Mouse (Mus musculus) kidney, embryonic 14.5 days (tissue): ENCODE data around the gene Ghrh. TPM values are rescaled to one million over a fixed set of nuclear protein-coding genes. Genes with fewer than 3 reads are reported as not detected.

ENCODE experiments used
- ATAC-seq: fragments of 200-750 bp; cut with Nextera tagmentation; 2 replicates; pipeline ENCODE4 v1.8.0; 2017; ENCODE audit warnings: moderate number of reproducible peaks, mild to moderate bottlenecking, moderate TSS enrichment, moderate library complexity; ENCODE audit not compliant: low FRiP score, low TSS enrichment
- H3K27ac ChIP-seq: fragments of 300-500 bp; sonication (generic); 2 replicates; pipeline ENCODE4 v1.5.1; 2014; ENCODE audit warnings: low read depth, mild to moderate bottlenecking, low read length, moderate library complexity, mixed read lengths
- H3K27me3 ChIP-seq: fragments of 300-500 bp; sonication (generic); 2 replicates; pipeline ENCODE4 v1.6.1; 2014; ENCODE audit warnings: mild to moderate bottlenecking, low read length; ENCODE audit not compliant: control insufficient read depth, insufficient read depth
- H3K36me3 ChIP-seq: fragments of 300-500 bp; sonication (generic); 2 replicates; pipeline ENCODE4 v1.6.1; 2014; ENCODE audit warnings: low read length, mixed read lengths; ENCODE audit not compliant: control insufficient read depth, insufficient read depth
- H3K4me1 ChIP-seq: fragments of 300-500 bp; sonication (generic); 2 replicates; pipeline ENCODE4 v1.6.1; 2014; ENCODE audit warnings: low read length, mixed read lengths; ENCODE audit not compliant: control insufficient read depth, insufficient read depth
- H3K4me2 ChIP-seq: fragments of 300-500 bp; sonication (generic); replicated peaks from 2 replicates; pipeline ENCODE4 v1.6.1; 2014; ENCODE audit warnings: low read depth, mild to moderate bottlenecking, low read length
- H3K4me3 ChIP-seq: fragments of 300-500 bp; sonication (generic); 2 replicates; pipeline ENCODE4 v1.5.1; 2014; ENCODE audit warnings: mild to moderate bottlenecking, low read length
- H3K9ac ChIP-seq: fragments of 300-500 bp; sonication (generic); 2 replicates; pipeline ENCODE4 v1.6.1; 2014; ENCODE audit warnings: low read depth, mild to moderate bottlenecking, low read length, moderate library complexity
- H3K9me3 ChIP-seq: fragments of 300-500 bp; sonication (generic); 2 replicates; pipeline ENCODE4 v1.6.1; 2016; ENCODE audit warnings: low read length; ENCODE audit not compliant: control insufficient read depth
- WGBS: fragments of 180-500 bp; shearing (Covaris S2); extraction: QIAGEN DNeasy Blood & Tissue Kit; methylation state at CpG from one replicate; pipeline ENCODE4 v1.1.7; 2014; 5-methylcytosine and 5-hydroxymethylcytosine counted together
- polyA plus RNA-seq: library from polyadenylated mRNA; unstranded; fragments of >200 nt; fragmentation: Nextera tagmentation; extraction: Ambion mirVana; gene quantifications from 2 replicates; pipeline ENCODE4 v1.2.1, GENCODE M21; 2014

The Ghrh gene
- polyA plus RNA-seq, 1 experiment from 2014 or later = not detected

DNA sequence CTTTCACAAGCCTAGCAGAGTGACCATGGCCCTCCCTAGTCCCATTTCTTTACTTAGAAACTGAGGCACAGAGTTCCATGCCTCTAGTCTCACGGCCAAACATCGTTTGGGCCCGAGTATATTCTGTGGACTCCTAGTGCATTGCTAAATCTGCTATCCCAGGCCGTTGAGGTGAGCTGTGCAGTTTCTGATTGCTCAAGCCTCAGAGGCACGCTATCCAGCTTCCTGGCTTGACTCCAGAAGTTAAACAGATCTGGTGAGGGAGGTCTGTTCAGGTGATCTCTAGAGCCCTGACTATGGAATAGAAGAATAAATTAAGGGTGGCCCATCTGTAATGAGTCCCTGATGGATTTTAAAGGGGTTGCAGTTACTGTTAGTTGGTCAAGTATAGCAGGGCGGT, 30.1 kb downstream of the Ghrh start:
- H3K4me1 ChIP-seq = no peaks in the 10 kb centered on the region
- no peak for ATAC-seq
- no peaks in the 10 kb centered on the region for H3K27me3 ChIP-seq
- H3K9ac ChIP-seq = no peak overlapping the region
- H3K4me3 ChIP-seq = no peak overlapping the region
- 91% methylated on average over 6 of the region's 6 CpGs for WGBS
- peaks cover 94% of the 10 kb centered on the region for H3K36me3 ChIP-seq
- H3K4me2 ChIP-seq = no peak overlapping the region
- no peaks in the 10 kb centered on the region for H3K9me3 ChIP-seq
- no peak overlapping the region for H3K27ac ChIP-seq

DNA sequence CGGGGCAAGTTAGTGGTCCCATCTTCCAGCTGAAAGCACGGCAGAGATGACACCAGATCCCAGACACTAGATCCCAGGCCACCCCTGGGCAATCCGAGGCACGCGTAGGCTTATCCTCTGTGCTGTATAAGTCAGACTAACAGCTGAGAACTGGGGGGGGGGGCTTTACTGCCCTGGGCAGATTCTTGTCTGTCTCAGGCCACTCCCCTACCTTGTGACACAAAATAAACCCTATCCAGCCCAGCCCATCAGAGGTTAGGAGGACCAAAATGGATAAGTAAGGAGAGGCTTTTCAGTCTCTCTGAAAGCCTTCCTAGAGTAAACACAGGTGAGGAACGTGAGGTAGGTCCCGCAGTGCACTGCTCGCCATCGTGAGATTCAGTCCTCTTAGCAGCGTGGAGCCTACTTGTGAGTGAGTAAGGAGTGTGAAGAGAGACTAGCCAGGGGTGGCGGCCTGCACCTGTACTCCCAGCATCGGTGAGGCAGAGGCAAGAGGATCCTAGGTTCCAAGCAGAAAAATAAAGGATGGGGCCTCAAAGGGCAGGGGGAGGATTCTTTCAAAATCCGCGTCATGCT, 30.9 kb downstream of the Ghrh start:
- 90% methylated on average over 14 of the region's 14 CpGs for WGBS
- Histone ChIP-seq H3K4me2 (no peak overlapping the region), H3K4me1 (no peaks in the 10 kb centered on the region), H3K9ac (no peak overlapping the region), H3K9me3 (no peaks in the 10 kb centered on the region), H3K4me3 (no peak overlapping the region), H3K27ac (no peak overlapping the region), H3K27me3 (no peaks in the 10 kb centered on the region), H3K36me3 (peaks cover 94% of the 10 kb centered on the region)
- ATAC-seq = no peak

DNA sequence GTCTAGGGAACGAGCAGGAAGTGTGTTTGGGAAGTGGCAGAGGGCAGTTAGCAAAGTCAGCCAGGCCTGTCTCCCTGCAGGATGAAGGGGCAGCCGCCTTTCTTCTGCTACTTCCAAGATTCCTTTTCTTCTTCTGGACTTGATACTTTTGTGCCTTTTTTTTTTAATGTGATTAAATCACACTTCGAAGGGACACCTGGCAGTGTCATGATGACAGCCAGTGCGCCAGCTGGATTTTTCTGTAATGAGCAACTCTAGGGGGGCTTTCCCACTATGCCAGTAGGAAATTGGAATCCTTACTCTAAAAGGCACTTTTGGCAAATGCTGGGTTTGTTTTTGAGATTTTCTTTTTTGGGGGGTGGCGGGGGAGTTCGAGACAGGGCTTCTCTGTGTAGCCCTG, 31.8 kb downstream of the Ghrh start:
- ATAC-seq = no peak
- Histone ChIP-seq H3K9ac (no peak overlapping the region), H3K4me2 (no peak overlapping the region), H3K36me3 (peaks cover 94% of the 10 kb centered on the region), H3K4me3 (no peak overlapping the region), H3K4me1 (no peaks in the 10 kb centered on the region), H3K27ac (no peak overlapping the region), H3K27me3 (no peaks in the 10 kb centered on the region), H3K9me3 (no peaks in the 10 kb centered on the region)
- WGBS = 82% methylated on average over 6 of the region's 6 CpGs

DNA sequence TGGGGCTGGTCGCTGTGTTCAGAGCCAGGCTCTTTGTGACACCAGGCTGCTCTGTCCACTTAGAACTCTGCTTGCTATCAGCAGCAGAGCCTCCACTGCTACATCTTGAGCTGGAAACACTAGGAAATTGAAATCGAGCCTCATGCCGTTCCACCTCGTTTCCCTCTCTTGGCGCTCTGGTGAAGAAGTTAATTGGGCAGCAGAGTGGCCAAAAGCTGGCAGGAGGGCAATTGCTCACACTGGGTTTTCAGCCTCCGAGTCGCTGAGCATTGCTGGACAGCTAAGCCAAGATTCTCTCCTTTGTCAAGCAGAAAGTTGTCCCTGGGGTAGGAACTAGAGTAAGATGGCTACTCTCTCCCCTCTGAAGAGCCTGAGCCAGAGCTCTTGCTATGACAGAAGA, 33.0 kb downstream of the Ghrh start:
- no peak overlapping the region for H3K27ac ChIP-seq
- H3K27me3 ChIP-seq = no peaks in the 10 kb centered on the region
- no peak for ATAC-seq
- H3K4me2 ChIP-seq = no peak overlapping the region
- H3K36me3 ChIP-seq = peaks cover 94% of the 10 kb centered on the region
- H3K4me3 ChIP-seq = no peak overlapping the region
- 62% methylated on average over 7 of the region's 7 CpGs for WGBS
- no peak overlapping the region for H3K9ac ChIP-seq
- no peaks in the 10 kb centered on the region for H3K4me1 ChIP-seq
- H3K9me3 ChIP-seq = no peaks in the 10 kb centered on the region

DNA sequence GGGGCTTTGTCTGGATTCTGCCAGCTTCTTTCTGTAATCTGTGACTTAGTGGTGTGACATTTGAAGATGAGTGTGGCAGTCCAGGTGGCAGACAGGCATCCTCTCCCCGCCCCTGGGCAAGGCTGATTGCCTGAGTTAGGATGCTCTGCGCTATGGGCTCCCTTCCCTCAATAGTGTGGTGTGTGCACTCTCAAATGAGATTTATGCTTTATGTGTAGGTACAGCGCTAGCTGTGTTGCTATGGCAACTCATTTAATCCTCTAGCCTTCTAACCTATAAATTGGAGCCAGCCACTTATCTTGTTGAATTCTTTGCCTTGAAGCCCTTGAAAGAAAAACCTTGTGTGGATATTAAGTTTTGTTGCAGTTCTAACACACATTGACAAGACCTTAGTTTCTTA, 33.6 kb downstream of the Ghrh start:
- ATAC-seq = no peak
- H3K27ac ChIP-seq = no peak overlapping the region
- H3K9me3 ChIP-seq = no peaks in the 10 kb centered on the region
- H3K36me3 ChIP-seq = peaks cover 97% of the 10 kb centered on the region
- H3K4me1 ChIP-seq = no peaks in the 10 kb centered on the region
- WGBS = 83% methylated on average over 3 of the region's 3 CpGs
- no peak overlapping the region for H3K4me3 ChIP-seq
- no peak overlapping the region for H3K9ac ChIP-seq
- no peak overlapping the region for H3K4me2 ChIP-seq
- no peaks in the 10 kb centered on the region for H3K27me3 ChIP-seq

DNA sequence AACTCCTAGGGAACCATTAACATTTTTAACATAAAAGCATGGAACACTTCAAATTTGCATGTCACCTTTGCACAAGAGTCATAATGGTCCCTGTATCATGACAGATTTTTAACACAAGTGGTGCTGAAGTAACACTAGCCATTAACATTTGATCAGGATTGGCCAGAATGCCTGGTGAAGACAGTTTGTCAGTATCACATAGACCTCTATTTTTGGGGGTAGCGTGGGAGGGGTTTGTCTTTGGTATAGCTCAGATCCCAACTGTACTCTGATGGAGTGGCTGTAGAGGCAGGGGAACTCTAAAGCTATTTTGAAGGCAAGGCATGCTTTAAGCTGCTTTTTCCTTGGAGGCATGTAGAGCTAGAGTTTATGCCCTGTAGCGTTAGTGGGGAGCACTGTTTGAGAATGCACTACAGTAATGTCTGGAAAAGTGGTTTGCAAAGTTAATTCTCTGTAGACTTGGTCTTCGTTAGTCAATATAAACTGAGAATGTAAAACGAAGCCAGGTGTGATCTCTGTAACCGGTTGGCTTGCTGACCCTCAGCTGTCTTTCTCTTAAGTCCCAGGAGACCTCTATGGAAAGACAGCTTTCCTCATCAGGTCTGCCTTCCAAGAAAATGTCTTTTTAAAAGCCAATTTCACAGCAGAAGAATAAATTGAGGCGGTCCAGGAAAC, 36.2 kb downstream of the Ghrh start:
- no peaks in the 10 kb centered on the region for H3K27me3 ChIP-seq
- no peaks in the 10 kb centered on the region for H3K4me1 ChIP-seq
- peaks cover 99% of the 10 kb centered on the region for H3K36me3 ChIP-seq
- H3K4me2 ChIP-seq = no peak overlapping the region
- no peak overlapping the region for H3K9ac ChIP-seq
- H3K4me3 ChIP-seq = no peak overlapping the region
- H3K9me3 ChIP-seq = no peaks in the 10 kb centered on the region
- WGBS = 91% methylated on average over 6 of the region's 6 CpGs
- ATAC-seq = no peak
- H3K27ac ChIP-seq = no peak overlapping the region

DNA sequence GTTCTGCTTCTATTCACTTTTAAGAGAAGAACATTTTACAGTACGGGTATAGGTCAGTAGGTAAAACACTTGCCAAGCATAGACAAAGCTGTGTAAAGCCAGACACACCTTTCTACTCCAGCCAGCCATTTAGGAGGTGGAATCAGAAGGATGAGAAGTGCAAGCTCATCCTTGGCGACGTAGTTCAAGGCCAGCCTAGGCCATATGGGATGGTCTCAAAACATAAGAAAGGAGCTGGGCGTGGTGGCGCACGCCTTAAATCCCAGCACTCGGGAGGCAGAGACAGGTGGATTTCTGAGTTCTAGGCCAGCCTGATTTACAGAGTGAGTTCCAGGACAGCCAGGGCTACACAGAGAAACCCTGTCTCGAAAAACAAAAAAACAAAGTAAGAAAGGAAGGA, 37.7 kb downstream of the Ghrh start:
- Histone ChIP-seq H3K27ac (no peak overlapping the region), H3K9ac (no peak overlapping the region), H3K4me1 (no peaks in the 10 kb centered on the region), H3K36me3 (peaks cover 93% of the 10 kb centered on the region), H3K4me3 (no peak overlapping the region), H3K4me2 (no peak overlapping the region), H3K27me3 (no peaks in the 10 kb centered on the region), H3K9me3 (no peaks in the 10 kb centered on the region)
- no peak for ATAC-seq
- WGBS = 96% methylated on average over 8 of the region's 8 CpGs

DNA sequence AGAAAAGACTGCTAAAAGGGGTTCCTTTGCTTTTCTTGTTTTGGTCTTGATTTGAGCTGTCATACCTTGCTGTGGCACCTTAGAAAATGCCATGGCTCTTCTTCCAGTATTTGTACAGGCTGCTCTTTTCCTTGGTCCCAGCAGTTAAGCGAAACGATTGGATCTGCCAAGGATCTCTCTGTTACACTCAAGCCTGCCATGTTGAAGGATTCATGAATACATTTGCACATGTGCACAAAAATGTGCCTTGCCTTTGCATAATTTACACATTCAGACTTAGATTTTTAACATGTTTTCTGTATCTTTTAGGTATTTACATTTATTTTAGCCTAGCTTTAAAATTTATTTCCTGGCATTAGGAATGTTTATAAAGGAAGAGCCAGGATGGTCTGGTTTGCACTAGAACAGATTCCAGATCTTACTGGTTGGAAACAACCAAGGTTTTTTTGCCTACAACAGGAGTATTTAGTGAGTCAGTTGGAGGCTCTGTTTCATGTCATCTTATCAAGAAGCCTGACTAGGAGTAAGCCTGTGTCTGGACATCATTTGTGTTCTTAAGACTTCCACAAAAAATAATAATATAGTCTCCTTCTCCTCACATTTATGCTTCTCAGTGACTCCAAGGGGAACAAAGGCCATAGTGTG, 38.9 kb downstream of the Ghrh start:
- Histone ChIP-seq H3K4me3 (no peak overlapping the region), H3K4me1 (no peaks in the 10 kb centered on the region), H3K36me3 (peaks cover 93% of the 10 kb centered on the region), H3K9me3 (no peaks in the 10 kb centered on the region), H3K27me3 (no peaks in the 10 kb centered on the region), H3K9ac (no peak overlapping the region), H3K27ac (no peak overlapping the region), H3K4me2 (no peak overlapping the region)
- ATAC-seq = no peak
- WGBS = 97% methylated on average over 2 of the region's 2 CpGs

DNA sequence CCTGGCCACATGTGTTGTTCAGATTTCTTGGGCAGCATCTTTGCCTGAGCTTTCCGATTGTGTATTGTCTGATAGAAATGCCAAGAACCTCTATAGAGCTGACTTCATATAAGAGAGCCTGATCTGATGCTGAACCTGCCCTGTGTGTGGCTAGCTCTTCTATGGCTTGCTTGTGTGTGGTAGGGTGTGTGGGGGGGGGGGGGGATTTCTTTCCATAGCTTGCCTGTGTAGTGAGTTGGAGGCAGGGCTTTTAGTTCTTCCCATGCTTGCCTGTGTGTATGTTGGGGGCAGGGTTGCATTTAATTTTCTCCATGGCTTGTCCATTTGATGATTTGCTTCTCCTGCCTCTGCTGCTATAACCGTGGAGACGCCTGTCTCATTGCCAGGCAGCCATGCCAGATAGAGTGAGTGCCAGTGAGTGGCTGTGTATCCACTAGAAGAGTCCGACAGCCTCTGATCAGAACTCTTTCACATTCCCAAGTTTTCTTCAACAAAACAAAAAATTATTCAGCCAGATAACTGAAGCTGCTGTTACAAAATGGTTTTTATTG, 39.5 kb downstream of the Ghrh start:
- Histone ChIP-seq H3K4me2 (no peak overlapping the region), H3K9me3 (no peaks in the 10 kb centered on the region), H3K9ac (no peak overlapping the region), H3K27me3 (no peaks in the 10 kb centered on the region), H3K27ac (no peak overlapping the region), H3K4me3 (no peak overlapping the region), H3K36me3 (peaks cover 93% of the 10 kb centered on the region), H3K4me1 (no peaks in the 10 kb centered on the region)
- ATAC-seq = no peak
- WGBS = 88% methylated on average over 4 of the region's 4 CpGs
